Mouse (Mus musculus) left cerebral cortex, adult 11 months (tissue): ENCODE data around the gene Rps5.
"Not testable (repeated sequence)": the region's sequence is repeated elsewhere in the genome, so short reads cannot be mapped to it uniquely, and the experiment has no call there.

Source experiments
- DNase-seq: peaks from one replicate; pipeline ENCODE4 v3.0.0; 2022; ENCODE audit warnings: low spot score

Rps5 gene

GRCm38 (mm10) chr7:12921705-12922465, at the start of gene Rps5:
Rps5 (plus strand) TSS chr7:12922290.
- DNase-seq: peak; percentile 99

GRCm38 (mm10) chr7:12874301-12874700, 47.8 kb upstream of the Rps5 start:
- no peak for DNase-seq

GRCm38 (mm10) chr7:12880036-12880435, 42.1 kb upstream of the Rps5 start:
- no peak for DNase-seq

- not testable (repeated sequence) for DNase-seq
These were observed 41.6 kb upstream of the Rps5 start for GRCm38 (mm10) chr7:12880497-12880896.

GRCm38 (mm10) chr7:12880911-12881660, 41.0 kb upstream of the Rps5 start, which contains the start of gene Zfp128:
Zfp128 (plus strand) TSS chr7:12881177.
- peak; percentile 92 for DNase-seq

- DNase-seq: no peak
These were observed 35.4 kb upstream of the Rps5 start for GRCm38 (mm10) chr7:12886563-12887266.

- DNase-seq: no peak
These were observed 34.5 kb upstream of the Rps5 start for GRCm38 (mm10) chr7:12887585-12887984.

- no peak for DNase-seq
These were observed 31.2 kb upstream of the Rps5 start for GRCm38 (mm10) chr7:12890928-12891327.

GRCm38 (mm10) chr7:12891334-12891733, 30.8 kb upstream of the Rps5 start:
- DNase-seq: no peak

GRCm38 (mm10) chr7:12897655-12898410, 24.3 kb upstream of the Rps5 start, which contains the start of gene Zscan22:
Zscan22 (plus strand) TSS chr7:12897815.
- peak; percentile 94 for DNase-seq

GRCm38 (mm10) chr7:12901517-12901916, 20.6 kb upstream of the Rps5 start:
- DNase-seq: no peak

GRCm38 (mm10) chr7:12903623-12904022, 18.5 kb upstream of the Rps5 start:
- no peak for DNase-seq

GRCm38 (mm10) chr7:12905146-12905545, 16.9 kb upstream of the Rps5 start:
- no peak for DNase-seq

- DNase-seq: peak; percentile 53
These were observed 12.6 kb upstream of the Rps5 start for GRCm38 (mm10) chr7:12909498-12909962.

- no peak for DNase-seq
These were observed 11.9 kb upstream of the Rps5 start for GRCm38 (mm10) chr7:12910181-12910668.

- DNase-seq: no peak
These were observed 8.5 kb upstream of the Rps5 start for GRCm38 (mm10) chr7:12913556-12913955.

GRCm38 (mm10) chr7:12920495-12920894, 1.6 kb upstream of the Rps5 start:
- not testable (repeated sequence) for DNase-seq

- no peak for DNase-seq
These were observed 779 bp upstream of the Rps5 start for GRCm38 (mm10) chr7:12921318-12921704.

- DNase-seq: no peak
These were observed 639 bp downstream of the Rps5 start for GRCm38 (mm10) chr7:12922729-12923128.

GRCm38 (mm10) chr7:12926316-12926715, 4.2 kb downstream of the Rps5 start:
- DNase-seq: no peak

GRCm38 (mm10) chr7:12927191-12927680, 5.1 kb downstream of the Rps5 start, which contains the start of gene Rnf225:
Rnf225 (plus strand) TSS chr7:12927416.
- DNase-seq: no peak
